Mouse (Mus musculus) thymus, postnatal 14 days (tissue): ENCODE results near the gene Gcdh.
A peak's percentile ranks its signal among the peaks of the same experiment; 100 is the strongest.
"Not testable (repeated sequence)": the region's sequence is repeated elsewhere in the genome, so short reads cannot be mapped to it uniquely, and the experiment has no call there.

Source experiments
- DNase-seq: peaks from one replicate; pipeline ENCODE4 v3.0.0; 2021

Gene Gcdh

GRCm38 (mm10) chr8:84909949-84910348, 16.2 kb upstream of the Gcdh start:
- no peak for DNase-seq

- no peak for DNase-seq
Measured at GRCm38 (mm10) chr8:84909162-84909767, 15.5 kb upstream of the Gcdh start.

DNA sequence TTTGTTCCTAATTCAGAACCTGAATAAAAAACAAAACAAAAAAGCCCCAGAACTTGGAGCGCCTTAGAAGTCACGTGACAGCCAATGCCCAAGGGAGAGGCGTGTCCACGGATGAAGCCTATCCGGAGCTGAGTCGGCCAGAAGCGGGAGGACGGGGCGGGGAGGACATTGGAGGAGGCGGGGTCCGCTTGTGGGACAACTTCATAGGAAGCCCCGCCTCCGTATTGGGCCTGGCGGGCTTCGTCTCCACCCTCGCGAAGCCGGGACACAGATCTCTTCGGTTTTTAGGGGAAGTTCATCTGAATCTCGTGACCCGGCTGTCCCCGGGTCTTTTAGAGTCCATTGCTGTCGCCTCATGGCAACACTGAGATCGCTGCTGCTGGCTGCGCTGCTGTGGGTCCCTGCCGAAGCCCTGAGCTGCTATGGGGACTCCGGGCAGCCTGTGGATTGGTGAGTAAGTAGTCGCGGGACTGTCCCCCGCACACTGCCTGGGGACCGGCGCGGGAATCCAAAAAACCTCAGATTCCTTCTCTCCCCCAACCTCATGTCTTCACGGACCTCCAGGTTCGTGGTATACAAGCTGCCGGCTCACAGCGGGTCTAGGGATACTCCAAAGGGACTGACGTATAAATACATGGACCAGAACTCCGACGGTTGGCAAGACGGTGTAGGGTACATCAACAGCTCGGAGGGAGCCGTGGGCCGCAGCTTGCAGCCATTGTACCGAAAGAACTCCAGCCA, 14.9 kb upstream of the Gcdh start, which contains the start of gene Dnase2a:
TSS of gene Dnase2a (plus strand) at position 140 of the 741 bp plus-strand sequence.
- peak; percentile 81 for DNase-seq

GRCm38 (mm10) chr8:84907979-84908378, 14.3 kb upstream of the Gcdh start:
- DNase-seq, result not testable (repeated sequence)

GRCm38 (mm10) chr8:84907493-84907892, 13.8 kb upstream of the Gcdh start:
- no peak for DNase-seq

DNA sequence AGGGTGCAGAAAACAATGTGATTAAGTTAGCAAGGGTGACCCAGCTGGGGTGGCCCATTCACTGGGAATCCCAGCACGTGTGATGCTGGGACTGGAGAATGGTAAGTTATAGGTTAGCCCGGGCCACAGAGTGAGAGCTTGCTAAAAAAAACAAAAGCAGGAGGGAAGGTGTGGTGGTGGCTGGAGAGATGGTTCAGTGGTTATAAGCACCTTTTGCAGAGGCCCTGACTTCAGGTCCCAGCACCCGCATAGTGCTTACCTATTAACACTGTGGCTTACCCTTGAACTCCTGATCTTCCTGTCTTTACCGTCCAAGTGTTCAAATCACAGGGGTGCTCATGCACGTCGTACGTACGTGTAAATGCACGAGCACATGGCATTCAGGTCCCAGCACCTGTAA, 13.3 kb upstream of the Gcdh start:
- no peak for DNase-seq

DNA sequence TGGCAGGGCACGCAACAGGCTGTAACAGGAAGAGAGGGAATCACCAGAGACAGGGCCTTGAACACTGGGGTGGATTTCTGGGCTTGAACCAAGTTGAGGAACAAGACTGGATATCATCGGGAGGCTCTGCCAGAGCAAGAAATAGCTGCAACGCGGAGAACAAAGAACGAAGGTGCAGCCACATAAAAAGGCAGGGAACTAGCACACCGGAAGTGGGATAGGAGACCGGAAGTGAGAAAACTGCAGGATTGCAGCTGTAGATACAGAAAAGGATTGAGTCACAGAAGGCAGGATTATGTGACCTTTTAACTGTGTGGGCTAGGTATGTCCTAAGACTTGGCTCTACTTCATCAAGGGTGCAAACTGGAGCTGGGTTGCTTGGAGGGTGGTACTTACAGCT, 10.6 kb upstream of the Gcdh start:
- DNase-seq, result peak; percentile 16

DNA sequence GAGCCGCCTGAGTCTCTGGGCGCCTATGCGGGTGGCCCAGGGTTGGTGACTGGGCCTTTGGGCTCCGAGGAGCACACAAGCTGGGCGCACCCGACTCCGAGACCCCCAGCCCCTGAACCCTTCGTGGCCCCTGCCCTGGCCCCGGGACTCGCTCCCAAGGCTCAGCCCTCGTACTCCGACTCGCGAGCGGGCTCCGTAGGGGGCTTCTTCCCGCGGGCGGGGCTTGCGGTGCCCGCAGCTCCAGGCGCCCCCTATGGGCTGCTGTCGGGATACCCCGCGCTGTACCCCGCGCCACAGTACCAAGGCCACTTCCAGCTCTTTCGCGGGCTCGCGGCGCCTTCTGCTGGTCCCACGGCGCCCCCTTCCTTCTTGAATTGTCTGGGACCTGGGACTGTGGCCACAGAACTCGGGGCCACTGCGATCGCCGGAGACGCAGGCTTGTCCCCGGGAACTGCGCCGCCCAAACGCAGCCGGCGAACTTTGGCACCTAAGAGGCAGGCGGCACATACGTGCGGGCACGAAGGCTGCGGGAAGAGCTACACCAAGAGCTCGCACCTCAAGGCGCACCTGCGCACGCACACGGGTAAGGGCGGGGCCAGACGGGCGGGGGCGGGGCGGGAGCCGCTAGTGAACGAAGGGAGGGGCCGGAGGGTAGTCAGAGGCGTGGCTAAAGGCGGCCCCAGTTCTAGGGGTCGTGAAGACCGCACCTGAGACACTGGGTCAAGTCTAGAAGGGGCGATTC, 9.4 kb upstream of the Gcdh start:
- peak; percentile 98 for DNase-seq

DNA sequence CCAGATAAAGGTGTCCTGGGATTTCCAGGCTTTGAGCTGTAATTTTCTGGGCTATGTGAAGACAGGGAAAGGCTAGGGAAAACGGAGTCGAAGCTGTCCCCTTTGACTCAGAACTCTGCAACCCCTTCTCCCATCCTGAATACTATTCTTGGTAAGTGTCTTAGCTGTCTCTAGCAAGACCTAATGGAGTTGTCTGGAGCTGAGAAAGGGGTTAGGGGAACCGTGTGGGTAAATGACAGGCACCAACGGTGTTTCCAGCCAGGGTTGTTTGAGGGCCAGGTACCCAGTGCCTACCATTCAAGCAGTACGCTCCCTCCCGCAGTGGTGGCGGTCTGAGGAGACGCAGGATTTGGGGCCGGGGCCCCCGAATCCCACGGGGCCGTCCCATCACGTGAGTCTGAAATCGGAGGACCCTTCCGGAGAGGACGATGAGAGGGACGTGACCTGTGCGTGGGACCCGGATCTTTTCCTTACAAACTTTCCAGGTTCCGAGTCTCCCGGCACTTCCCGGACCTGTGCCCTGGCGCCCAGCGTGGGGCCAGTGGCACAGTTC, 8.7 kb upstream of the Gcdh start:
- no peak for DNase-seq

GRCm38 (mm10) chr8:84901752-84902151, 8.0 kb upstream of the Gcdh start, which contains the start of gene Klf1:
Gene Klf1 (plus strand): TSS chr8:84901928.
- DNase-seq, result no peak

GRCm38 (mm10) chr8:84901071-84901470, 7.3 kb upstream of the Gcdh start:
- DNase-seq, result no peak

GRCm38 (mm10) chr8:84895963-84896362, 2.2 kb upstream of the Gcdh start:
- DNase-seq, result no peak

- no peak for DNase-seq
Measured at GRCm38 (mm10) chr8:84892993-84893708, 570 bp downstream of the Gcdh start.

GRCm38 (mm10) chr8:84889141-84889540, 4.6 kb downstream of the Gcdh start:
- no peak for DNase-seq

- no peak for DNase-seq
Measured at GRCm38 (mm10) chr8:84888280-84888679, 5.4 kb downstream of the Gcdh start.

DNA sequence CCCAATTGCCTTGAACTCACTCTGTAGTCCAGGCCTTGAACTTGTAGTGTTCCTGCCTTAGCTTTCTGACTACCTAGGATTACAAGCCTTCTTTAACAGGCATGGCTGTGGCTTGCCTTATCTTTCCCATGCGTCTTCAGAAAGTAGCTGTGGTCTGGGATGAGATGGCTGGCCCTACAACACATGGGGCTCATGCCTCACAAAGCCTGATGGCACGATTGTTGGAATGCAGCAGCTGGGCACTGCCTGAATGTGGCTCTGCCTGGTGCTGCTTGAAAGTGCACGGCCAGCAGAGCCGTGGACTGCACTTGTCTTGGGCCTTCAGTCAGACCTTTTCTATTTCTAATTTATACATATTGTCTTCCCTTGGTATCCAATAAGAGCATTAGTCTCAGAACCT, 9.0 kb downstream of the Gcdh start:
- no peak for DNase-seq

DNA sequence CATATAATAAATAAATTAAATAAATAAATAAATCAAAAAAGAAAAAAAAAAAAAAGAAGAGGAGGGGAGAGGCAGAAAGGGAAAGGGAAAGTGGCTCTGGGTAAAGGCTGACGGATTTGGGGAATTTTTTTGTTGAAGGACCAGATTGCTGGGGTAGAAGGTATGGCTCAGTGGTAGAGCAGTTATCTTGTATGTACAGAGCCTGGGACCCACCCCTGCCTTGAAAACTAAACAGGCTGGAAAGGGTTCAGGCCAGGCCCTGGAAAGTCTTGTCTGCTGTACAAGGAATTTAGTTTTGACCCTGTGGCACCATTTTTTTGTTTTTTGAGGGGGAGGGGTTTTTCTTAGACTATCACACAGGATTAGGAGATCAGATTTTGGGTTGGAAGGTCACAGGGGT, 14.8 kb downstream of the Gcdh start:
- no peak for DNase-seq

GRCm38 (mm10) chr8:84877297-84878035, 16.3 kb downstream of the Gcdh start:
- no peak for DNase-seq

DNA sequence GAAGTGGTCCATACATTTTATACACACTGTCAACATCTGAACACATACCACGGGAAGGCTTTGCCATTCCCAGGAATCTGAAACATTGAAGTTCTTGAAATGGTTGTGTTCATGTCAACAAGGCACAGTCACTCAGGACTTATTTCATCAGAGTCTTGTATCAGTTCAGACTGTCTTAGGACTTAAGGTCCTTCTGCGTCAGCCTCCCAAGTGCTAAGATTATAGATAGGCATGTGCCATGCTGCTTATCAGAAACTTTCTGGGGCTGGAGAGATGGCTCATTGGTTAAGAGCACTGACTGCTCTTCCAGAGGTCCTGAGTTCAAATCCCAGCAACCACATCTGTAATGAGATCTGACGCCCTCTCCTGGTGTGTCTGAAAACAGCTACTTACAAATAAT, 19.4 kb downstream of the Gcdh start:
- no peak for DNase-seq

GRCm38 (mm10) chr8:84873016-84873415, 20.7 kb downstream of the Gcdh start:
- no peak for DNase-seq

GRCm38 (mm10) chr8:84872309-84872965, 21.3 kb downstream of the Gcdh start:
- DNase-seq, result peak; percentile 46
